In the genomic region with DNA sequence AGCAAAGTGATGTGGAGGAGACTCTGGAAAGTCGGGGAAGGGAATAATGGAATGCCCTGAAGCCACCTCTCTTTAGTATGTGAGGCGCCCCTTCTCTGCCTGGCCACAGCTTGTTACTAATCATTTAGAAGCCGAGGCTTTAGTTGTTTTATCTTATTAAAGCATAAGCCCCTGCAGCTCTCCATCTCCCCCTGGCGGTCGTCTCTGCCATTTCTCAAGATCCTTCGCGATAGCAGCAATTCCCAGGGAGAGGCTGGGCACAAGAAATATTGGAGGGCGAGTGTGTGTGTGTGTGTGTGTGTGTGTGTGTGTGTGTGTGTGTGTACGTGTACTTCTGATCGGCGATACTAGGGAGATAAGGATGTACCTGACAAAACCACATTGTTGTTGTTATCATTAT, we compare ENCODE assay signal across 8 mouse cellular contexts. TPM values are rescaled to one million over a fixed set of nuclear protein-coding genes. Genes with fewer than 3 reads are reported as not detected.
DNase-seq lines count a peak whose midpoint lies in the region; ATAC-seq and TF ChIP-seq lines count a peak whose summit lies in the region.

No protein-coding gene starts in this region.

- peak overlapping the region; percentile 45 for H3K4me3 ChIP-seq in embryonic facial prominence, embryonic 15.5 days (replicated peaks)
- peak overlapping the region; percentile 57 to 69; a peak in 3 of 4 replicates for H3K4me3 ChIP-seq in heart, embryonic 14.5 days (ENCODE audit: control insufficient read depth in 1 of 2, insufficient read depth in 1 of 2, low read depth in 1 of 2, low read length in 2 of 2)
- peak overlapping the region; percentile 41 for H3K4me3 ChIP-seq in kidney, postnatal 0 days (replicated peaks; ENCODE audit: low read depth, low read length)
- no peak overlapping the region for H3K4me3 ChIP-seq in liver, adult 2 months (ENCODE audit: insufficient read depth, low read depth, low read length)
- H3K4me3 ChIP-seq in stomach, embryonic 14.5 days (ENCODE audit: low read depth, low read length) = peak overlapping the region; percentile 39

- DNase-seq in A20 (ENCODE audit: low read depth, low spot score) = peak; percentile 51
- DNase-seq in adrenal gland, postnatal 36 days = peak; percentile 82 to 90
- peak; percentile 92 for DNase-seq in kidney, postnatal 0 days (ENCODE audit: low spot score)
- peak; percentile 53 for DNase-seq in liver, adult 2 months (ENCODE audit: extremely low read depth, low read depth, low spot score)
- DNase-seq in monocyte, adult 2 months (ENCODE audit: low read depth in 1 of 2, low spot score in 2 of 2) = peak; percentile 5 to 53

- peak overlapping the region; percentile 87 for H3K4me2 ChIP-seq in embryonic facial prominence, embryonic 15.5 days (replicated peaks)
- H3K4me2 ChIP-seq in heart, embryonic 14.5 days (ENCODE audit: low read length) = peak overlapping the region; percentile 74
- peak overlapping the region; percentile 78 for H3K4me2 ChIP-seq in kidney, postnatal 0 days (ENCODE audit: low read length)
- H3K4me2 ChIP-seq in stomach, embryonic 14.5 days (replicated peaks; ENCODE audit: low read depth, low read length) = peak overlapping the region; percentile 55

- H3K4me1 ChIP-seq in embryonic facial prominence, embryonic 15.5 days = peaks cover 28% of the 10 kb centered on the region
- H3K4me1 ChIP-seq in heart, embryonic 14.5 days (ENCODE audit: control insufficient read depth in 2 of 2, insufficient read depth in 2 of 2, low read length in 2 of 2) = peaks cover 18 to 42% of the 10 kb centered on the region in 2 experiments
- H3K4me1 ChIP-seq in kidney, postnatal 0 days (replicated peaks; ENCODE audit: insufficient read depth, low read length) = 0 out of 2 replicates have a peak, but pooled peaks cover 8% of the 10 kb centered on the region
- H3K4me1 ChIP-seq in liver, adult 2 months (ENCODE audit: control insufficient read depth, insufficient read depth, low read length) = peaks cover 5% of the 10 kb centered on the region
- no peaks in the 10 kb centered on the region for H3K4me1 ChIP-seq in stomach, embryonic 14.5 days (ENCODE audit: control insufficient read depth, insufficient read depth, low read length)

- 5% methylated on average over 11 of the region's 11 CpGs for WGBS in embryonic facial prominence, embryonic 15.5 days
- 3% methylated on average over 11 of the region's 11 CpGs for WGBS in heart, embryonic 14.5 days
- 5% methylated on average over 11 of the region's 11 CpGs for WGBS in kidney, postnatal 0 days
- 12% methylated on average over 11 of the region's 11 CpGs for WGBS in liver, adult 2 months
- whole genome bisulfite sequencing in stomach, embryonic 14.5 days = 5% methylated on average over 11 of the region's 11 CpGs

- H3K9ac ChIP-seq in embryonic facial prominence, embryonic 15.5 days = no peak overlapping the region
- H3K9ac ChIP-seq in heart, embryonic 14.5 days (ENCODE audit: low read length) = peak overlapping the region; percentile 75
- no peak overlapping the region; the same call in 1 of the 2 replicates for H3K9ac ChIP-seq in kidney, postnatal 0 days (ENCODE audit: low read depth, low read length)
- H3K9ac ChIP-seq in liver, adult 2 months (ENCODE audit: low read depth, low read length) = no peak overlapping the region
- no peak overlapping the region for H3K9ac ChIP-seq in stomach, embryonic 14.5 days (replicated peaks; ENCODE audit: low read depth, low read length)

- TF ChIP-seq CTCF in kidney, postnatal 0 days (IDR thresholded peaks at IDR 0.05; ENCODE audit: low read depth) = peak; percentile 92
- TF ChIP-seq CTCF in liver, adult 2 months (IDR thresholded peaks at IDR 0.05; ENCODE audit: low read depth, low read length) = peak; percentile 80

- peaks cover 19% of the 10 kb centered on the region for H3K27me3 ChIP-seq in embryonic facial prominence, embryonic 15.5 days
- no peaks in the 10 kb centered on the region for H3K27me3 ChIP-seq in heart, embryonic 14.5 days (ENCODE audit: control insufficient read depth, insufficient read depth, low read length)
- H3K27me3 ChIP-seq in kidney, postnatal 0 days (ENCODE audit: insufficient read depth, low read length) = no peaks in the 10 kb centered on the region
- no peaks in the 10 kb centered on the region for H3K27me3 ChIP-seq in liver, adult 2 months (ENCODE audit: control insufficient read depth, insufficient read depth, low read length)
- 0 out of 2 replicates have a peak, but pooled peaks cover 10% of the 10 kb centered on the region for H3K27me3 ChIP-seq in stomach, embryonic 14.5 days (ENCODE audit: control insufficient read depth, insufficient read depth, low read length)

- H3K9me3 ChIP-seq in embryonic facial prominence, embryonic 15.5 days (replicated peaks) = no peaks in the 10 kb centered on the region
- H3K9me3 ChIP-seq in heart, embryonic 14.5 days (ENCODE audit: control insufficient read depth, low read length) = no peaks in the 10 kb centered on the region
- H3K9me3 ChIP-seq in kidney, postnatal 0 days (replicated peaks; ENCODE audit: low read length) = no peaks in the 10 kb centered on the region
- H3K9me3 ChIP-seq in stomach, embryonic 14.5 days (ENCODE audit: control insufficient read depth, low read depth, low read length) = no peaks in the 10 kb centered on the region

- TF ChIP-seq POLR2A in liver, adult 2 months (IDR thresholded peaks at IDR 0.05; ENCODE audit: extremely low read depth, insufficient read depth, low read length) = no peak

- H3K27ac ChIP-seq in embryonic facial prominence, embryonic 15.5 days (replicated peaks) = no peak overlapping the region
- peak overlapping the region; percentile 75 to 84 for H3K27ac ChIP-seq in heart, embryonic 14.5 days (replicated peaks in 1 of 2; ENCODE audit: control insufficient read depth in 1 of 2, insufficient read depth in 1 of 2, low read depth in 2 of 2, low read length in 2 of 2)
- H3K27ac ChIP-seq in kidney, postnatal 0 days = no peak overlapping the region
- H3K27ac ChIP-seq in liver, adult 2 months (replicated peaks; ENCODE audit: insufficient read depth, low read depth, low read length) = no peak overlapping the region
- no peak overlapping the region for H3K27ac ChIP-seq in stomach, embryonic 14.5 days (ENCODE audit: low read length)

- no peak for ATAC-seq in embryonic facial prominence, embryonic 15.5 days (ENCODE audit: insufficient number of reproducible peaks, low FRiP score, low TSS enrichment, low read depth)
- ATAC-seq in heart, embryonic 14.5 days (ENCODE audit: insufficient number of reproducible peaks, insufficient read depth, low FRiP score, low read depth) = no peak
- ATAC-seq in kidney, postnatal 0 days (replicated peaks; ENCODE audit: low FRiP score, low read depth) = no peak
- no peak for ATAC-seq in stomach, embryonic 14.5 days (ENCODE audit: insufficient number of reproducible peaks, insufficient read depth, low FRiP score, low read depth)

- no peaks in the 10 kb centered on the region for H3K79me2 ChIP-seq in liver, adult 2 months (ENCODE audit: control insufficient read depth, insufficient read depth, low read length)

- no peaks in the 10 kb centered on the region for H3K36me3 ChIP-seq in embryonic facial prominence, embryonic 15.5 days
- peaks cover 15% of the 10 kb centered on the region for H3K36me3 ChIP-seq in heart, embryonic 14.5 days (ENCODE audit: control insufficient read depth, insufficient read depth, low read length)
- H3K36me3 ChIP-seq in kidney, postnatal 0 days (ENCODE audit: insufficient read depth, low read length) = no peaks in the 10 kb centered on the region
- H3K36me3 ChIP-seq in liver, adult 2 months (ENCODE audit: control insufficient read depth, insufficient read depth, low read length) = no peaks in the 10 kb centered on the region
- H3K36me3 ChIP-seq in stomach, embryonic 14.5 days (ENCODE audit: control insufficient read depth, insufficient read depth, low read length) = no peaks in the 10 kb centered on the region

RNA-seq across cellular contexts. Expression of a gene that starts 0.7 kb away (rescaled TPM):
- total RNA-seq in adrenal gland, postnatal 36 days (2021) = 1 to 10 TPM; 1.3 to 2.5 TPM
- 5.5 and 5.7 TPM in 2 replicates for polyA plus RNA-seq in embryonic facial prominence, embryonic 15.5 days (2015; fragmentation: Nextera tagmentation; extraction: Ambion mirVana)
- 7.5 and 9.8 TPM in 2 replicates for polyA plus RNA-seq in heart, embryonic 14.5 days (2014; fragmentation: Nextera tagmentation; extraction: Ambion mirVana)
- 4.3 and 4.5 TPM in 2 replicates for polyA plus RNA-seq in kidney, postnatal 0 days (2015; fragmentation: Nextera tagmentation; extraction: Ambion mirVana)
- 0.13 and 0.18 TPM in 2 replicates for total RNA-seq in liver, adult 2 months (2014; rRNA removed)
- polyA plus RNA-seq in liver, adult 2 months (2012; rRNA removed) = 0.24 and 0.32 TPM in 2 replicates
- polyA plus RNA-seq in stomach, embryonic 14.5 days (2014; fragmentation: Nextera tagmentation; extraction: Ambion mirVana) = 3.6 and 5.3 TPM in 2 replicates

Comparison
In these comparisons a context has a peak if more than half of its experiments do, and no peak if none do; other contexts are left out.
1. DNase-seq: peak in every context shown above with its lines; median percentile 92 in kidney, postnatal 0 days; 86 in adrenal gland, postnatal 36 days; 53 in liver, adult 2 months; 51 in A20; 29 in monocyte, adult 2 months.
2. H3K27ac ChIP-seq: peak in heart, embryonic 14.5 days (2 of 2); none in embryonic facial prominence, embryonic 15.5 days (single experiment), kidney, postnatal 0 days (single experiment), liver, adult 2 months (single experiment) and stomach, embryonic 14.5 days (single experiment).
3. Peak in every context shown above with its lines, with median percentiles within 50 percentile points of each other: H3K4me2 ChIP-seq.